Mouse (Mus musculus): ENCODE results near the gene Tmod3. TPM values are rescaled to one million over a fixed set of nuclear protein-coding genes. Genes with fewer than 3 reads are reported as not detected.

Tmod3 gene
- polyA plus RNA-seq, 1 experiment from 2014 or later = 120 TPM

DNA sequence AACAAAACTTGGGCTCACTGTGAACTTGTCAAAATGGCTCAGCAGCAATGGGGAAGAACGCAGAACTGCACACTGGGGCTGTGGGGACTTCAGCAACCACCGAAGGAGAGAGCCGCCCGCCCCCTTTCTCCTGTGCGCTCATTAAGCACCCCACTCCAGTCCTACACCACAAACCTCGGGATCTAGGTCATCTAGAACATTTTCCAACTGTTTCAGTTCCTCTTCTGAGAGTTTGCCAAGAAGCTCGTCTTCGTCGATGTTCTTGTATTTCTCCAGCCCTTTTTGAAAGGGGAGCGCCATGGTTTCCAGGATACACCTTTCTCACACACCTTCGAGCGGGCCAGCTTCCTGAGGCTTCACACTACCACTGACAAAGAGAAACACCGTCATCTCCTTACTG is 37.6 kb upstream of the Tmod3 start:
- Histone ChIP-seq H3K9ac (ENCODE audit: low read depth, low read length) (no peak overlapping the region), H3K9me3 (replicated peaks; ENCODE audit: low read length) (no peaks in the 10 kb centered on the region), H3K27ac (no peak overlapping the region), H3K36me3 (ENCODE audit: insufficient read depth, low read length) (0 out of 2 replicates have a peak, but pooled peaks cover 1% of the 10 kb centered on the region), H3K27me3 (ENCODE audit: insufficient read depth, low read length) (no peaks in the 10 kb centered on the region), H3K4me1 (replicated peaks; ENCODE audit: insufficient read depth, low read length) (no peaks in the 10 kb centered on the region), H3K4me3 (replicated peaks; ENCODE audit: low read depth, low read length) (no peak overlapping the region), H3K4me2 (ENCODE audit: low read length) (no peak overlapping the region)
- WGBS = 83% methylated on average over 13 of the region's 13 CpGs
- DNase-seq (ENCODE audit: low spot score) (no peak), ATAC-seq (replicated peaks; ENCODE audit: low FRiP score, low read depth) (no peak)
- no peak for TF ChIP-seq CTCF (IDR thresholded peaks at IDR 0.05; ENCODE audit: low read depth)

DNA sequence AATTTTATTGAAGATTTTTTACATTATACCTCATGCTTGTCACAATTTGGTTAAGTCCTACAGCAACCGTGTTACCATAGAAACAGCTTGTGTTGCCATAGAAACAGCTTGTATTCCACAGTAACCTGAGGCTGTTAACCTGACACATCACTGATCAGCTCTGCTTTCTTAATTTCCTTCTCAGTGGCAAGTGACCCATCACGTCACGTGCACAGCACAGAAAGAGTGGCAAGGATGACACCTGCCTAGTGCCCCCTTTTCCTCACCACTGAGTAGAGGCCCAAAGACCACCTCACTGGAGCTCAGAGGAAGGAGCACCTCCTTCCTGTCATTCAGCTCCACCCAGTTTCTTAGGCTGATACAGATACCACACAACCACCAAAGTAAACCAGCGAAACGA is 34.0 kb upstream of the Tmod3 start:
- DNase-seq (ENCODE audit: low spot score) (no peak), ATAC-seq (replicated peaks; ENCODE audit: low FRiP score, low read depth) (peak; percentile 36; the same call in 1 of the 2 replicates)
- Histone ChIP-seq H3K27me3 (ENCODE audit: insufficient read depth, low read length) (no peaks in the 10 kb centered on the region), H3K4me2 (ENCODE audit: low read length) (no peak overlapping the region), H3K9ac (ENCODE audit: low read depth, low read length) (no peak overlapping the region), H3K9me3 (replicated peaks; ENCODE audit: low read length) (no peaks in the 10 kb centered on the region), H3K4me1 (replicated peaks; ENCODE audit: insufficient read depth, low read length) (no peaks in the 10 kb centered on the region), H3K27ac (no peak overlapping the region), H3K36me3 (ENCODE audit: insufficient read depth, low read length) (0 out of 2 replicates have a peak, but pooled peaks cover 2% of the 10 kb centered on the region), H3K4me3 (replicated peaks; ENCODE audit: low read depth, low read length) (no peak overlapping the region)
- WGBS = 52% methylated on average over 5 of the region's 5 CpGs
- TF ChIP-seq CTCF (IDR thresholded peaks at IDR 0.05; ENCODE audit: low read depth) = no peak

DNA sequence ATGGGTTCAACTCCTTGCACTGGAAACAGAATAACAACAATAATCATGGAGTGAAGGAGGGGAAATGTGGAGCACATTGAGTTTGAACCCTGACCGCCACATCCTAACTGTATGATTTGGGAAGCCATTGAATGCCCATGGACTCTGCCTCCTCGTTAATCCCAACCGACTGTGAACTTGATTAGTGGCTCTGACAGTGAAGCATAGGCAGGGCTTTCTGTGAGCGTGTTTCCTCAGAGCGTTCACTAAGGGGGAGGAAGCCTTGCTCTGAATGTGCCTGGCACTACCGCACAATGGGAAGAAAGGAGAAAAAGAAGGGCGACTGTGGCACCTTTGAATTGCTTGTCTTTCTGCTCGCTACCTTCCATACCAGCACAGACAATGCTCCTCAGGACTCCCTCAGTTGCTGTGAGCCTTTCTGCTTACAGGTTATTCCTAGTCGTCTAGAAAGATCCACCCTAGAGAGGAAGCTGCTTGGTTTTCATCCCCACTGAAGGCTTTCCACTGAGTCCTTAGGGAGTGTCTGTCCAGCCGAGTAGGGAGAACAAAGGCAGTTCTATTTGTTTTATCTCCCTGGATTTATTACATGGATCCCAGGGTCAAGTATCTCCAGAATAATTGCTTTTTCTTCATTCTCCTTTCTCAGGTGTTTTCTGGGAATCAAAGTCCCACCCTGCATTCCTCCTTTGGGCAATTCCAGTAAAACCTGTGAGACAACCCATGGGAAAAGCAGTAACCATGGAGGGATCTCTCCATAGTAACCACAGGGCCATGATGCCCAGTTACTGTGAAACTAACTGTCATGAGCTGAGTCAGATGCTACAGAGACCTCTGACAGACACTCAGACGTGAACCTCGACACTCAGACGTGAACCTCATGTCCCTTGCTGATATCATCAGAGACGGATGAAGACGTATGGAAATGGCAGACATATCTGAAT is 30.7 kb upstream of the Tmod3 start:
- H3K4me1 ChIP-seq (replicated peaks; ENCODE audit: insufficient read depth, low read length) = no peaks in the 10 kb centered on the region
- H3K9me3 ChIP-seq (replicated peaks; ENCODE audit: low read length) = no peaks in the 10 kb centered on the region
- H3K4me2 ChIP-seq (ENCODE audit: low read length) = no peak overlapping the region
- no peak overlapping the region for H3K27ac ChIP-seq
- no peak overlapping the region for H3K4me3 ChIP-seq (replicated peaks; ENCODE audit: low read depth, low read length)
- no peaks in the 10 kb centered on the region for H3K27me3 ChIP-seq (ENCODE audit: insufficient read depth, low read length)
- DNase-seq (ENCODE audit: low spot score) = no peak
- WGBS = 62% methylated on average over 15 of the region's 15 CpGs
- ATAC-seq (replicated peaks; ENCODE audit: low FRiP score, low read depth) = no peak
- TF ChIP-seq CTCF (IDR thresholded peaks at IDR 0.05; ENCODE audit: low read depth) = no peak
- no peak overlapping the region for H3K9ac ChIP-seq (ENCODE audit: low read depth, low read length)
- 0 out of 2 replicates have a peak, but pooled peaks cover 2% of the 10 kb centered on the region for H3K36me3 ChIP-seq (ENCODE audit: insufficient read depth, low read length)

DNA sequence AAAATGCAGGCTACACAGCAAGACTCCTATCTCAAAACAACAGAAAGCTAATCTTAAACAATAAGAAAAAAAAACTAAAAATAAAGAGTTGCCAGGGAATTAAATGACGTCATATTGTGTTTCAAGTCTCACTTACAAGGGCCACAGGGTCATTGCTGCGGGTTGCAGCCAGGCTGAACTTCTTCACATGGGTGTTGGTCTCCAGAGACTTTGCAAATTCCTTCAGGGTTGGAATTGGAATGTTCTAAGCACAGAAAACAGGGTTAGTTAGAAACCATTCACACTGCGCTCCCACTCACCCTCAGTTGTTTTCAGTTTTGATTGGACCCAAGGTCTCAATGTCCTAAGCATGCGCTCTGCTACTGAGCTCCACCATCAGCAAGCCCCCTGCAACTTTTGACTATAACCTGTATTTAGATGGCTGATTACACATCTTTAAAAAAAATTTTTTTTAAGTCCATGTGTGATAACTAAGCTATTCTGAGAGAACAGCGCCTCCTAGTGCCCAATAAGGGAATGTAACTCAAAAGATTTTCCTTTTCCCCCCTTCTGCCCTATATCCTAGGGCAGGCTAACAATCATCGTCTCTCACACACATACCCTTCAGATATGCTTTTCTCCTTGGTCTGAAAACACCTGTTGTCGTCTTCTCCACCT is 22.4 kb upstream of the Tmod3 start:
- 40% methylated on average over 7 of the region's 7 CpGs for WGBS
- no peaks in the 10 kb centered on the region for H3K9me3 ChIP-seq (replicated peaks; ENCODE audit: low read length)
- peak; percentile 81 for DNase-seq (ENCODE audit: low spot score)
- H3K36me3 ChIP-seq (ENCODE audit: insufficient read depth, low read length) = no peaks in the 10 kb centered on the region
- H3K9ac ChIP-seq (ENCODE audit: low read depth, low read length) = no peak overlapping the region
- no peak overlapping the region; the same call in 1 of the 2 replicates for H3K4me2 ChIP-seq (ENCODE audit: low read length)
- no peaks in the 10 kb centered on the region for H3K4me1 ChIP-seq (replicated peaks; ENCODE audit: insufficient read depth, low read length)
- no peak overlapping the region for H3K4me3 ChIP-seq (replicated peaks; ENCODE audit: low read depth, low read length)
- no peaks in the 10 kb centered on the region for H3K27me3 ChIP-seq (ENCODE audit: insufficient read depth, low read length)
- peak; percentile 5; the same call in 1 of the 2 replicates for ATAC-seq (replicated peaks; ENCODE audit: low FRiP score, low read depth)
- no peak overlapping the region for H3K27ac ChIP-seq
- peak; percentile 77 for TF ChIP-seq CTCF (IDR thresholded peaks at IDR 0.05; ENCODE audit: low read depth)

DNA sequence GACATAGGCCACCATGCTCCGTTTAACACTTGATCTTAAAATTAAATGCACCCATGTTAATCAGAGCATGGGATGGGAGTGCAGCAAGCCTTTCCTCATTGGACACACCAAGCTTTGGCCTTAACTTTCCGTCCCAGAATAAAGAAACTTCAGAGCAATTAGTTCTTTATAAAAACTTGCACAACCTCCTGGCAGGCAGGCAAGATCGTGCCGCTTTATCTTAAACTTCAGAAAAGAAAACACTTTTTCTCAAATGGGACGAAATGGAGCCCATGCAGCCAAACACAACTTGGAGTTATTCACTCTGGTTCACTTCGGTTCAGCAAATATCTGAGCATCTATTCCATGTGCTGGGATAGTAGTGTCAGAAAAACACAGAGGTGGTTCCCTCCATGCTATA is 19.9 kb upstream of the Tmod3 start:
- Histone ChIP-seq H3K4me1 (replicated peaks; ENCODE audit: insufficient read depth, low read length) (no peaks in the 10 kb centered on the region), H3K36me3 (ENCODE audit: insufficient read depth, low read length) (no peaks in the 10 kb centered on the region), H3K9me3 (replicated peaks; ENCODE audit: low read length) (no peaks in the 10 kb centered on the region), H3K27me3 (ENCODE audit: insufficient read depth, low read length) (no peaks in the 10 kb centered on the region), H3K4me2 (ENCODE audit: low read length) (no peak overlapping the region), H3K4me3 (replicated peaks; ENCODE audit: low read depth, low read length) (no peak overlapping the region), H3K9ac (ENCODE audit: low read depth, low read length) (no peak overlapping the region), H3K27ac (no peak overlapping the region)
- ATAC-seq (replicated peaks; ENCODE audit: low FRiP score, low read depth) (no peak), DNase-seq (ENCODE audit: low spot score) (no peak)
- 80% methylated on average over 6 of the region's 6 CpGs for WGBS
- TF ChIP-seq CTCF (IDR thresholded peaks at IDR 0.05; ENCODE audit: low read depth) = no peak
